Mouse (Mus musculus) thymus, adult 2 months (tissue): Measurements from ENCODE around the gene Rnf157.

Source experiments
- CTCF ChIP-seq: fragments of 200-500 bp; IDR thresholded peaks from 2 replicates; pipeline ENCODE4 v1.5.1; 2012; ENCODE audit warnings: mild to moderate bottlenecking, control low read depth, low read length, moderate library complexity, borderline replicate concordance; ENCODE audit not compliant: control insufficient read depth, poor library complexity, insufficient read depth; ENCODE audit errors: extremely low read depth
- POLR2A ChIP-seq: fragments of 200-500 bp; IDR thresholded peaks from 2 replicates; pipeline ENCODE4 v1.6.1; 2012; ENCODE audit warnings: mild to moderate bottlenecking, low read length, control low read depth, moderate library complexity; ENCODE audit not compliant: control insufficient read depth, poor library complexity, insufficient read depth; ENCODE audit errors: extremely low read depth

GRCm38 (mm10) chr11:116305423-116305822 lies 107.4 kb downstream of the Rnf157 start:
- TF ChIP-seq CTCF: no peak
- no peak for TF ChIP-seq POLR2A
